Mouse (Mus musculus) heart, adult 2 months (tissue): ENCODE measurements around the gene Dpm2. TPM values are rescaled to one million over a fixed set of nuclear protein-coding genes. Genes with fewer than 3 reads are reported as not detected.

Experiments
- DNase-seq, 2 experiments: peaks; one replicate each; pipeline ENCODE4 v3.0.0; 2021
- H3K27ac ChIP-seq: fragments of 200-600 bp; 2 replicates; pipeline ENCODE4 v1.8.1; 2022
- H3K27me3 ChIP-seq: fragments of 200-500 bp; 2 replicates; pipeline ENCODE4 v1.6.1; 2012; ENCODE audit warnings: mild to moderate bottlenecking, low read length, inconsistent platforms, mixed read lengths; ENCODE audit not compliant: control insufficient read depth, insufficient read depth
- H3K36me3 ChIP-seq: fragments of 200-500 bp; 2 replicates; pipeline ENCODE4 v1.6.1; 2012; ENCODE audit warnings: low read length, inconsistent platforms; ENCODE audit not compliant: control insufficient read depth, insufficient read depth
- H3K4me1 ChIP-seq: fragments of 200-500 bp; 2 replicates; pipeline ENCODE4 v1.6.1; 2011; ENCODE audit warnings: low read length; ENCODE audit not compliant: control insufficient read depth, insufficient read depth
- H3K4me3 ChIP-seq: fragments of 200-600 bp; 2 replicates; pipeline ENCODE4 v1.8.1; 2022
- H3K79me2 ChIP-seq: fragments of 200-500 bp; replicated peaks from 2 replicates; pipeline ENCODE4 v1.6.1; 2012; ENCODE audit warnings: mild to moderate bottlenecking, inconsistent platforms, low read length, moderate library complexity, mixed read lengths; ENCODE audit not compliant: control insufficient read depth, insufficient read depth
- H3K9ac ChIP-seq: fragments of 200-500 bp; 2 replicates; pipeline ENCODE4 v1.6.1; 2012; ENCODE audit warnings: low read depth, mild to moderate bottlenecking, control low read depth, inconsistent platforms, low read length, mixed read lengths
- CTCF ChIP-seq: fragments of 200-600 bp; IDR thresholded peaks from 2 replicates; pipeline ENCODE4 v1.8.1; 2022; ENCODE audit warnings: antibody characterized with exemption, mild to moderate bottlenecking, moderate library complexity
- EP300 ChIP-seq: fragments of 200-500 bp; IDR thresholded peaks from 2 replicates; pipeline ENCODE4 v1.6.1; 2011; ENCODE audit warnings: low read depth, low read length, control low read depth; ENCODE audit not compliant: insufficient read depth
- POLR2A ChIP-seq: fragments of 200-500 bp; IDR thresholded peaks from 2 replicates; pipeline ENCODE4 v1.6.1; 2011; ENCODE audit warnings: mild to moderate bottlenecking, low read depth, low read length, control low read depth; ENCODE audit not compliant: insufficient read depth
- WGBS: fragments of 180-500 bp; shearing (Covaris S2); methylation state at CpG from one replicate; pipeline ENCODE4 v1.1.7; 2018; 5-methylcytosine and 5-hydroxymethylcytosine counted together
- intact Hi-C: fragments of 180-260 bp; cut with DNase I; formaldehyde crosslinking; loops from one replicate; pipeline ENCODE4 v1.15.1; 2025
- polyA plus RNA-seq: library from polyadenylated mRNA; depleted of rRNA; stranded (reverse); fragments of >200 nt; gene quantifications from 2 replicates; pipeline ENCODE4 v1.2.3, GENCODE M21; 2012
- total RNA-seq, 2 experiments: library from RNA; stranded (reverse); gene quantifications; 2 replicates each; pipeline ENCODE4 v1.2.3; 2021

The Dpm2 gene
- total and polyA plus RNA-seq, 3 experiments = 17.4 to 69.2 (median 18.0) TPM

DNA sequence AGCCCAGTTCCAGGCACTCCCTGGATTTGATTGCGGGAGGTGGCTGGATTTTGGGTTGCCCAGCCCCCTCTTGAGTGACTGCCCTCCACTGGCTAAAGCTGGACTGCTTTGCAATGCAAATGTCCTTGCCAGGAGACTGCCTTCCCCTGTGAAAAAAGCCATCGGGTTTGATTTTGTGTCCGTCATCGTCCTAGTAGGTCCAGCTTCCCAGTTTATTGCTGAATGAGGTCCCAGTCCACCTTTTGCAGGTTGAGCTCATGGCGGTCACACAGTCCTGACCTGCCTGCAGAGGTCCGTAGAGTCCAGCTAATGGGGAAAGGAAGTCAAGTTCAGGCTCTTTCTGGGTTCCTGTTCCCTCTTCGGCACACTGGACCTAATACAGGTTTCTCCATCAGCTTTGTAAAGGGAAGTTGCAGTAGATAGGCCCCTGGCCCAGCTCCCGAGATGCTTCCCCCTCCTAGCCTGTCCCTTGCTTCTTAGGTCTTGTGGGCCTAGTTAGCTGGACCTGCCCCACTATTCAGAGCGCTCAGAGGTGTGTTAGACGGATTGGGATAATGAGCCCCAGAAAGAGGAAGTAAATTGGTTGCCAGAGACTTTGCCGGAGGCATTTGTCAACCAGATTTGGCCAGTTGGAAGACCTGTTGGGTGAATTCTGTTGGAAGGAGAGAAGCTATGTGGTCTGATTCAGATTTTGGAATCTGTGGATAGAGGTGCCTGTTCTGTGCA, 33.9 kb upstream of the Dpm2 start:
- Histone ChIP-seq H3K27ac (peak overlapping the region; percentile 92), H3K79me2 (peaks cover 2% of the 10 kb centered on the region), H3K27me3 (no peaks in the 10 kb centered on the region), H3K9ac (peak overlapping the region; percentile 75), H3K4me1 (peaks cover 18% of the 10 kb centered on the region), H3K36me3 (no peaks in the 10 kb centered on the region), H3K4me3 (peak overlapping the region; percentile 93)
- 12% methylated on average over 11 of the region's 11 CpGs for WGBS
- TF ChIP-seq EP300 = 0 out of 2 replicates have a peak, but pooled peaks have one; percentile 38
- TF ChIP-seq CTCF = peak; percentile 63
- no peak for TF ChIP-seq POLR2A
- DNase-seq = peak; percentile 68 to 72
- intact Hi-C loops = loop anchor here (1.0 to 2.0 kb wide), 2 partner anchors 22 to 30 kb away; no protein-coding TSS in a partner anchor

- intact Hi-C loops = loop anchor here (1.0 to 2.0 kb wide), 2 partner anchors 23 to 29 kb away; no protein-coding TSS in a partner anchor
- H3K9ac ChIP-seq = peak overlapping the region; percentile 75
- DNase-seq = peak; percentile 46 to 49
- no peaks in the 10 kb centered on the region for H3K27me3 ChIP-seq
- peak overlapping the region; percentile 93 for H3K4me3 ChIP-seq
- H3K4me1 ChIP-seq = peaks cover 22% of the 10 kb centered on the region
- no peaks in the 10 kb centered on the region for H3K36me3 ChIP-seq
- H3K27ac ChIP-seq = peak overlapping the region; percentile 92
- H3K79me2 ChIP-seq = peaks cover 2% of the 10 kb centered on the region
- 18% methylated on average over 9 of the region's 9 CpGs for whole genome bisulfite sequencing
- TF ChIP-seq EP300 (0 out of 2 replicates have a peak, but pooled peaks have one; percentile 22), POLR2A (no peak)
Measured at GRCm38 (mm10) chr2:32537360-32537905, 33.2 kb upstream of the Dpm2 start.

GRCm38 (mm10) chr2:32537941-32538340, 32.7 kb upstream of the Dpm2 start:
- peak; percentile 62 to 68 for DNase-seq

GRCm38 (mm10) chr2:32538461-32538860, 32.2 kb upstream of the Dpm2 start:
- Histone ChIP-seq H3K27ac (peak overlapping the region; percentile 92), H3K79me2 (peaks cover 6% of the 10 kb centered on the region), H3K27me3 (no peaks in the 10 kb centered on the region), H3K36me3 (no peaks in the 10 kb centered on the region), H3K4me1 (peaks cover 27% of the 10 kb centered on the region), H3K9ac (no peak overlapping the region; the same call in 1 of the 2 replicates), H3K4me3 (peak overlapping the region; percentile 93; the same call in 1 of the 2 replicates)
- TF ChIP-seq EP300 = no peak
- no peak for TF ChIP-seq CTCF
- TF ChIP-seq POLR2A = no peak
- intact Hi-C loops = no loop called here
- 68% methylated on average over 4 of the region's 4 CpGs for WGBS
- peak in 1 of 2 experiments; percentile 18 for DNase-seq

More at GRCm38 (mm10) chr2:32537941-32538340, 32.7 kb upstream of the Dpm2 start:
- Histone ChIP-seq H3K9ac (peak overlapping the region; percentile 75), H3K36me3 (no peaks in the 10 kb centered on the region), H3K27ac (peak overlapping the region; percentile 92), H3K4me1 (peaks cover 25% of the 10 kb centered on the region), H3K79me2 (peaks cover 4% of the 10 kb centered on the region), H3K27me3 (no peaks in the 10 kb centered on the region), H3K4me3 (peak overlapping the region; percentile 93)
- 51% methylated on average over 5 of the region's 5 CpGs for WGBS
- intact Hi-C loops = loop anchor here (1.0 to 2.0 kb wide), 2 partner anchors 23 to 28 kb away; no protein-coding TSS in a partner anchor
- no peak; the same call in 1 of the 2 replicates for TF ChIP-seq EP300
- no peak for TF ChIP-seq POLR2A
- no peak for TF ChIP-seq CTCF

DNA sequence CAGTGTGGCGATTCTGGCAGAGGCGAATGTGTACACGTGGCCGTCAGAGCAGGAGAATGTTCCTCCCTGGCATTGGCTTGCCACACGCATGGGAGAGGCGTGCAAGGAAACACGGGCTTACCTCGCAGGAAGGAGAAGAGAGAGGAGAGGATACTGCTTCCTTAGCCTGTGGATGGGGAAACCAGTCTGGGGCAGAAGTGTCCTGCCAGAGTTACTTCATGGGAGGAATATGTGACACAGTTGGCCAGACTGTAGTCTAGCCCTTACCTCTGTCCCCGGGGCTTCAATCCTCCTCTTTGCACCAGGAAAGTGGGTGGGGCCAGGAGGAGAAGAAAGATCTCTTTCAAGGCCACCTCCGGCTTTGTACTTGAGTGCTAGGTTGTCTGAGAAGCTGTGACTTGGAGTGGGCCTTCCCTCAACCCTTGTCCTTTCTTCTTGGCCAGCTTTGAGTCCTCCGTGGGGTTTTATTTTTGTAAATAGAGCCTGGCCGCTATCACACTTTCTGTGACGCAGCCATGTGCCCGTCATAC, 31.1 kb upstream of the Dpm2 start:
- intact Hi-C loops = no loop called here

More for the DNA sequence above, 31.1 kb upstream of the Dpm2 start:
- no peak for TF ChIP-seq CTCF
- TF ChIP-seq POLR2A = no peak
- 0 out of 2 replicates have a peak, but pooled peaks have one; percentile 12 for TF ChIP-seq EP300
- Histone ChIP-seq H3K36me3 (no peaks in the 10 kb centered on the region), H3K27me3 (no peaks in the 10 kb centered on the region), H3K9ac (no peak overlapping the region; the same call in 1 of the 2 replicates), H3K27ac (peak overlapping the region; percentile 20), H3K4me1 (peaks cover 29% of the 10 kb centered on the region), H3K4me3 (no peak overlapping the region), H3K79me2 (peaks cover 6% of the 10 kb centered on the region)
- no peak for DNase-seq
- 48% methylated on average over 14 of the region's 14 CpGs for WGBS
